Mouse (Mus musculus) megakaryocyte, embryonic 14.5 days (primary cell): ENCODE data around the gene 4933427D14Rik.

ENCODE experiments used
- FLI1 ChIP-seq: IDR thresholded peaks from 2 replicates; pipeline ENCODE4 v1.6.1; 2012; ENCODE audit warnings: low read length, inconsistent platforms, mixed read lengths
- GATA1 ChIP-seq: IDR thresholded peaks from 3 replicates; pipeline ENCODE4 v1.6.1; 2012; ENCODE audit warnings: mixed read lengths, low read length, inconsistent platforms, borderline replicate concordance

DNA sequence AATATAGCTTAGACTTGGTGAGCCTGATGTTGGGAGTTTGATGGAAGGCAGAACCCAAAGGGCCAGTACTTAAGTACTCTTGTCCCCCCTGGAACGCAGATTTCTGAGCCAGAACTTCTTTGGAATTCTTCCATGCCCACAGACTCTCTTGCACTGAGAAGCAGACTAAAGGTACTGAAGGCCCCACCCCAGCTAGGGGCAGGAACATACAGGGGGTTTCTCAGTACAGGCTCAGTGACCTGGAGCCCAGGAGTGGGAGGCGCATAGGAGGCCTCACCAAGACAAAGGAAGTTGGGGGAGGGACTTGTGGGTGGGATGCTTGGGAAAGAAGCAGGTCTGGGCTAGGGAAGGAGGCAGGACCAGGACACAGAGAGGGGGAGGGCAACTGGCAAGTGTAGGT is 56.1 kb downstream of the 4933427D14Rik start:
- TF ChIP-seq GATA1 (no peak), FLI1 (no peak)
